Mouse (Mus musculus) myocyte (in vitro differentiated cells): ENCODE measurements around the gene Vamp3.

Experiments
- MYOG ChIP-seq, 3 experiments: IDR thresholded peaks; one replicate each; pipeline ENCODE4 v1.6.1; 2011; ENCODE audit warnings: control low read depth in 2 of 3, low read depth in 2 of 3, mild to moderate bottlenecking in 2 of 3; ENCODE audit not compliant: insufficient read length in 2 of 3, control insufficient read depth in 1 of 3, insufficient read depth in 1 of 3
- POLR2A ChIP-seq: IDR thresholded peaks from one replicate; pipeline ENCODE4 v1.6.1; 2011; ENCODE audit warnings: low read depth, mild to moderate bottlenecking, control low read depth, moderate library complexity; ENCODE audit not compliant: insufficient read length
- POLR2AphosphoS2 ChIP-seq: IDR thresholded peaks from one replicate; pipeline ENCODE4 v1.6.1; 2011; ENCODE audit warnings: low read depth, control low read depth; ENCODE audit not compliant: insufficient read length
- REST ChIP-seq: IDR thresholded peaks from one replicate; pipeline ENCODE4 v1.6.1; 2011; ENCODE audit warnings: mild to moderate bottlenecking, control low read depth, moderate library complexity; ENCODE audit not compliant: insufficient read depth, insufficient read length
- SRF ChIP-seq: IDR thresholded peaks from one replicate; pipeline ENCODE4 v1.6.1; 2011; ENCODE audit warnings: low read depth; ENCODE audit not compliant: control insufficient read depth, insufficient read length
- TCF12 ChIP-seq: IDR thresholded peaks from one replicate; pipeline ENCODE4 v1.6.1; 2011; ENCODE audit warnings: mild to moderate bottlenecking, control low read depth; ENCODE audit not compliant: poor library complexity, insufficient read depth, severe bottlenecking
- TCF3 ChIP-seq: IDR thresholded peaks from one replicate; pipeline ENCODE4 v1.6.1; 2011; ENCODE audit warnings: low read depth, control low read depth; ENCODE audit not compliant: insufficient read length
- USF1 ChIP-seq: IDR thresholded peaks from one replicate; pipeline ENCODE4 v1.6.1; 2011; ENCODE audit warnings: low read depth, mild to moderate bottlenecking, control low read depth, moderate library complexity

DNA sequence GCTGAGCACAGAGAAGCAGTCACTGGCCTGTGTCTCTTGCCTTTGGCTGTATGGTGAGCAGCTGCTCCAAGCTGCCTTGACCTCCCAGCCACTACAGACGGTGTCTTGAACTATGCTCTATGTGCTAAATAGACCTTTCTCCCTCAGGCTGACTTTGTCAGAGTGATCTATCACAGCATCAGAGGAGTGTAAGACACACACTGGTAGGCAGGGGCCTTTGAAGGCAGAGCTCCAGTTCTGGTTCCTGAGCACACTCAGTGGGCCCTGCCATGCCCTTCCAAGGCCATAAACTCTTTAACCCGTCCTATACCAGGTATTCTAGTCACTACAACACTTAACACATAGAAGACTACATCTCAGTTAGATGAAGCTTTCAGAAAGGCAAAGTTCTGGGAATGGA, 23.6 kb upstream of the Vamp3 start:
- TF ChIP-seq TCF12 (no peak), SRF (no peak), REST (no peak), MYOG (IDR thresholded peaks at IDR 0.05; ENCODE audit: control insufficient read depth in 1 of 3, insufficient read depth in 1 of 3, insufficient read length in 2 of 3, low read depth in 2 of 3) (no peak), POLR2AphosphoS2 (no peak), TCF3 (no peak), USF1 (no peak), POLR2A (no peak)
